Mouse (Mus musculus): ENCODE results near the gene Stoml2. TPM values are rescaled to one million over a fixed set of nuclear protein-coding genes. Genes with fewer than 3 reads are reported as not detected.
"Not testable (repeated sequence)": the region's sequence is repeated elsewhere in the genome, so short reads cannot be mapped to it uniquely, and the experiment has no call there.

The Stoml2 gene
- polyA plus RNA-seq, 1 experiment from 2014 or later = 346 TPM

DNA sequence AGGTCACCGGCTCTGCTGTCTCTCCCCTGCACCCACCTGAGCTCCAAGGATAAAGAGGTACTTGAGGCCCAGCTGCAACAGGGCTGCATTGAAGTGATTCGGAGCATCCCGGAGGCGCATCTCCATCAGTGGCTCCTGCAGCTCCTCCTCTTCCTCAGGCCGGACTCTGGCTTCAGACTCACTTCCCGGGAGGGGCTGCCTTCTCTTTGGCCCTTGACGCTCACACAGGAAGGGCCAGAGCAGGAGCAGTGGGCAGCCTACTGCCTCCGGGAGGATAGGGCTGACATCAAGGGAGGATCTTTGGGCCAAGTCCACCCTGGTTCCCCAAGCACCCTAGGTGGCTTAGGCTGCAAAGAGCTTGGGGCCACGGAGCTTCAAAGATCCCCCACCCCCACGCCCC, 12.3 kb downstream of the Stoml2 start:
- H3K4me2 ChIP-seq = no peak overlapping the region
- H3K4me1 ChIP-seq = peaks cover 3% of the 10 kb centered on the region; the same call in 1 of the 2 replicates
- H3K36me3 ChIP-seq = peaks cover 72% of the 10 kb centered on the region
- WGBS = 91% methylated on average over 10 of the region's 10 CpGs
- H3K27ac ChIP-seq = no peak overlapping the region
- H3K9me3 ChIP-seq (replicated peaks) = no peaks in the 10 kb centered on the region
- ATAC-seq (replicated peaks; ENCODE audit: low FRiP score) = no peak
- no peak overlapping the region for H3K4me3 ChIP-seq (replicated peaks)
- H3K9ac ChIP-seq = no peak overlapping the region
- H3K27me3 ChIP-seq = no peaks in the 10 kb centered on the region

DNA sequence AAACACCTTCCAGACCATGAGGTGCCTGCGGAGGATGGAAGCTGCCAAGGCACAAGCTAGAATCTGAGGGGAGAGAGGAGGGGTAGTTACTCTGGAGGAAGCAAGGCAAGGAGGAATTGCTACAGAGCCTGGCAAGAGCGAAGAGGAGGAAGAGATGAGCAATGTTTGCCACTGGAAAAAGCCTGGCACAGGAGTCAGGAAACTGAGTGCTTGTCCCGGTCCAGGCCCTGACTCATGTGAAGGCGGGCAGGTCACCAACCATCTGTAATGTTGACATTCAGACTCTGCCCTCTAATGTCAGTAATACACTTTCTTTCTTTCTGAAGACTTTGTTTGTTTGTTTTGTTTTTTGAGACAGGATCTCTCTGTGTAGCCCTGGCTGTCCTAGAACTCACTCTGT, 13.4 kb downstream of the Stoml2 start:
- Histone ChIP-seq H3K4me1 (no peaks in the 10 kb centered on the region), H3K27me3 (no peaks in the 10 kb centered on the region), H3K36me3 (peaks cover 67% of the 10 kb centered on the region), H3K4me3 (replicated peaks) (no peak overlapping the region), H3K27ac (no peak overlapping the region), H3K9ac (no peak overlapping the region), H3K9me3 (replicated peaks) (no peaks in the 10 kb centered on the region), H3K4me2 (no peak overlapping the region)
- 93% methylated on average over 4 of the region's 4 CpGs for WGBS
- no peak for ATAC-seq (replicated peaks; ENCODE audit: low FRiP score)

DNA sequence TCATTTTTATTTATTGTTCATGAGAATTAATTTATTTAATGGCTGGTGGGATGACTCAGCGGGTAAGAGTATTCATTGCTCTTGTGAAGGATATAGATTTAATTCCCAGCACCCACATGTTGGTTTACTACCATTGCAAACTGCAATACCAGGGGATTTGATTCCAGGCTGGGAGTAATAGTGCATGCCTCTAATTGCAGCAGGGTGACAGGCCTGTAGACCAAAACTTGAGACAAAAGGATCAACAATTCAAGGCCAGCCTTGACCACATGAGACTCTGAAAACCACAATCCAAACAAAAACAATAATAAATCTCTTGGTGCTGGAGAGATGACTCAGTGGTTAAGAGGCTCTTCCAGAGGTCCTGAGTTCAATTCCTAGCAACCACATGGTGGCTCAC, 19.4 kb downstream of the Stoml2 start:
- 93% methylated on average over 1 of the region's 1 CpGs for WGBS
- H3K27ac ChIP-seq = no peak overlapping the region
- no peaks in the 10 kb centered on the region for H3K9me3 ChIP-seq (replicated peaks)
- peaks cover 15% of the 10 kb centered on the region for H3K4me1 ChIP-seq
- H3K36me3 ChIP-seq = peaks cover 7% of the 10 kb centered on the region
- H3K4me3 ChIP-seq (replicated peaks) = no peak overlapping the region
- H3K9ac ChIP-seq = no peak overlapping the region
- H3K4me2 ChIP-seq = no peak overlapping the region
- no peak for ATAC-seq (replicated peaks; ENCODE audit: low FRiP score)
- no peaks in the 10 kb centered on the region for H3K27me3 ChIP-seq

DNA sequence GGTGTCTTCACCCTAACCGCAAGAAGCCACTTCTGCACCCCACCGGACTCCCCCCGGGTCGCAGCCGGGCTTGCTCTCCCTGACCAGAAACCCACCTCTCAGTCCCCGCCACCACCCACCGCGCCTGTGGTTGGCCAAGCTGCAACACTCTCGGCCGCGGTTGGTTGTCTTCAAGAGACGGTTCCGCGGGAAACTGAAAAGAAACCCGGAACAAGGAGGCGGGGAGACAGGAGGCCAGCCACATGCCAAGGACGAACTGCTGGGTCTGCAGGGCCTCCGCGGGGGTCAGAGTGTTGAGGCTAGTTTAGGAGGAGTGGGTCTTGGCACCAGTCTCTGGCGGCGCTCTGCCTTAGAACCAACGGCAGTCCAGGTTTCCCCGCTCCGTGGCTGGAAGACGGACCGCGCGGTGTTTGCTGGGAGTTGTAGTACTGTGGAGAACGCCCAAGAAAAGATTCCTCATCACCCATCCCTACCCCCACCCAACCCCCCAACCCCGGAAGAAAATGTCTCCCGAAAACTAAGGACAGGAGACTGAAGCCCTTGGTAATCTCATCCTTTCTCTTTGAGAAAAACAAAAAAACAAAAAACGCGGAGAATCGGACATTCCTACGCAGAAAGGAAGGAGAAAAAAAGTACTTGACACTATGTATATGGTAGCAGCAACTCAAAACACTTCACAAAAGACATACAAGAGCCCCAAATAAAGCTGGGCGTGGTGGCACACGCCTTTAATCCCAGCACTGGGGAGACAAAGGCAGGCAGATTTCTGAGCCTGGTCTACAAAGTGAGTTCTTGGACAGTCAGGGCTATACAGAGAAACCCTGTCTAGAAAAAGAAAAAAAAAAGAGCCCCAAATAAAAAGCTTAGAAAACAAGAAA, 21.1 kb downstream of the Stoml2 start, which contains the start of gene Fancg:
Gene Fancg, minus strand, starts transcription at position 346 of the 878 bp plus-strand sequence.
- peak; percentile 91 for ATAC-seq (replicated peaks; ENCODE audit: low FRiP score)
- Histone ChIP-seq H3K4me3 (replicated peaks) (peak within 1 kb of the TSS; percentile 93), H3K9ac (peak within 1 kb of the TSS; percentile 61), H3K27ac (peak within 1 kb of the TSS; percentile 82), H3K36me3 (peaks cover 10% of the 10 kb centered on the region; the same call in 1 of the 2 replicates), H3K4me2 (peak within 1 kb of the TSS; percentile 74), H3K27me3 (no peaks in the 10 kb centered on the region), H3K9me3 (replicated peaks) (no peaks in the 10 kb centered on the region), H3K4me1 (peaks cover 15% of the 10 kb centered on the region)
- WGBS = 2% methylated on average over 37 of the region's 37 CpGs

DNA sequence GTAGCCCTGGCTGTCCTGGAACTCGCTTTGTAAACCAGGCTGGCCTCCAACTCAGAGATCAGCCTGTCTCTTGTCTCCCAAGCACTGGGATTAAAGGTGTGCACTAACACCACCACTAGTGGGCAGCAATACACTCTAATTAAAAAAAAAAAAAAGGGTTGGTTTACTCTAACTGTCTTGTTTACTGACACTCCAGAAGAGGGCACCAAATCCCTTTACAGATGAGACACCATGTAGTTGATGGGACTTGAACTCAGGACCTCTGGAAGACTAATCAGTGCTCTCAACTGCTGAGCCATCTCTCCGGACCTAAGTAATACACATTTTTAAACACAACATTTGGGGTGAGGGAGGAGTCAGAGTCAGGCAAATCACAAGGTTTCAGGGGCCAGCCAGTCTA, 25.7 kb downstream of the Stoml2 start:
- no peak overlapping the region for H3K4me3 ChIP-seq (replicated peaks)

DNA sequence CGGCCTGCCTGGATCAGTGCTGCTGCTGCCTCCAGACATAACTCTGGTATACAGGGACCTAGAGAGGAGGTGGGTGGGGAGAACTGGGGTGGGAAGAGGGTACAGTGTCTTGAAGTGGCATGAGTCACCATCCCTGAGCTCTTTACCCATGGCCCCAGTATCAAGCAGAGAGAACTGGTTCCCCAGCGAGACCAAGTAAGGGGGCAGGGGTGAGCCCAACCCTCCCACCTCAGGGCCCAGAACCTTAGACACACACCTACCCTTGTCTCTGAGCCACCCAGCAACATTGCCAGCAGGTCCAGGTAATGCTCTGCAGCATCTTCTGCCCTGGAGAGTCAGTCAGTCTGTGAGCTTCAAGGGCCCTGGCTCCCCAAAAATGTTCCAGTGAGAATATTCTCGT, 26.6 kb downstream of the Stoml2 start:
- peaks cover 18% of the 10 kb centered on the region; the same call in 1 of the 2 replicates for H3K36me3 ChIP-seq
- WGBS = 88% methylated on average over 3 of the region's 3 CpGs

More for the DNA sequence above, 25.7 kb downstream of the Stoml2 start:
- no peaks in the 10 kb centered on the region for H3K27me3 ChIP-seq
- H3K9ac ChIP-seq = no peak overlapping the region
- ATAC-seq (replicated peaks; ENCODE audit: low FRiP score) = no peak
- no peak overlapping the region for H3K27ac ChIP-seq
- H3K36me3 ChIP-seq = peaks cover 18% of the 10 kb centered on the region; the same call in 1 of the 2 replicates
- 66% methylated on average over 2 of the region's 2 CpGs for WGBS
- H3K4me2 ChIP-seq = no peak overlapping the region
- peaks cover 15% of the 10 kb centered on the region for H3K4me1 ChIP-seq
- H3K9me3 ChIP-seq (replicated peaks) = no peaks in the 10 kb centered on the region

DNA sequence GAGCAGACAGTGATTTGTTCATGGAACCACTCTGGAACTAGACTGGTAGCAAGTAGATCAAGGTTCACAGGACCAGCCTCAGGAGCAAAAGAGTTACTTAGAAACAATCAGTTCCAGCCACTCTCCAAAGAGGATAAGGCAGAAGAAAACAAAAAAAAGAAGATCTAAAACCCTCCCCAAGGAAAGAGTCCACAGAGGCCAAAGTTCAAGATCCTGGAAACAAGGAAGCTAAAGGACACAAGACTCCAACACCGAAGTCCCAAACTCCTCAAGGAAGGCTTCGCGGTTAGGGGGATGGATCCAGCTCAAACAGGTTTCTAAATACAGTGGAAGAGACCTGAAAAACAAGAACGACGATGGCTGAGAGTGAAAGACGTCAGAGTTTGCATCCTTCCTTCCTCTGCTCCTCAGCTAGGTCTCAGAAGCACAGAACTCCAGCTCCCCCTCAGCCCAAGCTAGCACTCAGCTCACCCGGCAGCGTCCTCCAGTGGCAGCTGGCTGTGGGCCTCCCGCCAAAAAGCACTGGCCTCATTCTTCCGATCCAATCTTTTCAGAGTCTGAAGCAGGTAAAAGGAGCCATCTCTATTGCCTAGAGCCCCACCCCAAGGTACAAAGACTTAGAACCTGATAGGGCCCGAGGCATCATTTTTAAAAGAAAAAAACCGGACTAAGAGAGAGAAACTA, 28.6 kb downstream of the Stoml2 start:
- 79% methylated on average over 12 of the region's 12 CpGs for WGBS
- ATAC-seq (replicated peaks; ENCODE audit: low FRiP score) = no peak

More for the DNA sequence above, 26.6 kb downstream of the Stoml2 start:
- ATAC-seq (replicated peaks; ENCODE audit: low FRiP score) = no peak
- Histone ChIP-seq H3K4me1 (peaks cover 13% of the 10 kb centered on the region), H3K9ac (no peak overlapping the region), H3K27ac (no peak overlapping the region), H3K4me3 (replicated peaks) (no peak overlapping the region), H3K27me3 (no peaks in the 10 kb centered on the region), H3K9me3 (replicated peaks) (no peaks in the 10 kb centered on the region), H3K4me2 (no peak overlapping the region)

DNA sequence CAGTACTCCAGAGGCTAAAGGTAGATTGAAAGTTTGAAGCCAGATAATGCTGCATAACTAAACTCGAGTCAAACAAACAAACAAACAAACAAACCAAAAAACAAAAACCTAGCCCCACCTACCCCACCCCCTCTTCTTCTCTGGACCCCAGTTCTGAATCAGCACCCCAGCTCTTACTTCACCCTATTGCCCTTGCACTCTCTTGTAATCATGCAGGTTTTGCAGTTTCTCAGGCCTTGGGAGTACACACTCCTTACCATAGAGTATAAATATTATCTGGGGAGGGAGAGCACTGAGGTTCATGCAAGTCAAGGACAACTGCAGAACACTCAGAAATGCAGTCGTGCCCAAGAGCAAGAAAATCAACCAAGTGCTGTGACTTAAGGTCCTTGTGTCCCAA, 30.2 kb downstream of the Stoml2 start:
- Histone ChIP-seq H3K4me2 (no peak overlapping the region), H3K9me3 (replicated peaks) (no peaks in the 10 kb centered on the region), H3K27ac (peak overlapping the region; percentile 92), H3K36me3 (peaks cover 14% of the 10 kb centered on the region), H3K4me3 (replicated peaks) (no peak overlapping the region), H3K9ac (no peak overlapping the region), H3K27me3 (no peaks in the 10 kb centered on the region), H3K4me1 (peaks cover 22% of the 10 kb centered on the region)
- 86% methylated on average over 2 of the region's 2 CpGs for WGBS
- ATAC-seq (replicated peaks; ENCODE audit: low FRiP score) = no peak

More for the DNA sequence above, 28.6 kb downstream of the Stoml2 start:
- Histone ChIP-seq H3K4me3 (replicated peaks) (no peak overlapping the region), H3K4me1 (peaks cover 12% of the 10 kb centered on the region), H3K4me2 (no peak overlapping the region), H3K27ac (no peak overlapping the region), H3K9me3 (replicated peaks) (no peaks in the 10 kb centered on the region), H3K9ac (no peak overlapping the region), H3K27me3 (no peaks in the 10 kb centered on the region), H3K36me3 (peaks cover 18% of the 10 kb centered on the region; the same call in 1 of the 2 replicates)

DNA sequence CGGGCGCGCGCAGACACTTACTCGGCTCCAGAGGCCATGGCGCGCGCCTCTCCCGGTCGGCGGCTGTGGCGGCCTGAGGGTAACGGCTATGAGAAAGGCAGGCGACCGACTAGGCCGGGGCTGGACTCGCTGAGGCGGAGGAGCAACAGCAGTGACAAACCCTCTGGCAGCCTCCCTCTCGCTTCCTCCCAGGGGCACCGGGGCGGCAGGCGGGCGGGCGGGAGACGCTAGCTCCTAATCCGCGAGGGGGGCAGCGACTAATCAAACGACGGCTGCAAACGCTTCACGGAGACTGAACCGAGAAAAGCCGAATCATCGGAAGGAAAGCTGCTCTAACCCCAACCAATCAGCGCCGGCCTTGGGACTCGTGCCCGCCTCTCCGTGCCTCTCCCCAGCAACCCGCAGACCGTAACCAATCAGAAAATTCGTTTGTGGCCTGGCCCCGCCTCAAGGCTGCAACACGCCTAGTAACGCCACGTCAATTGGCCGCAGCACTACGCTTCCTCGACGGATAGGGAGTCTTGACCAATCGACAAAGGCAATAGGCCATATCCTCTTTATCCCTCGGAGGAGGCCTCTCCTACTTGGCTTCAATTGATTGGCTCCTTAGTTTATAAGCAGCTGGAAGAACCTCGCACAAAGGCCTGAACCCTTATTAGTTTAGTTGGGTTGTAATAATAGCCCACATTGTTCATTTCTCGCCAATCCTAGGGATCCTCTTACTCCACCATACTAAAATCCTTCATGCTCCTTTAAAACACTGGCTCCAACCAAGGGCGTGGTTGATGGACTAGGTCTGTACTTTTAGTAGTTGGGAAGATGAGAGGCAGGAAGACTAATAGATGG, 31.1 kb downstream of the Stoml2 start, which contains the start of gene Vcp:
Gene Vcp, minus strand, starts transcription at position 367 of the 846 bp plus-strand sequence.
- under 1% methylated on average over 56 of the region's 56 CpGs for WGBS
- H3K27me3 ChIP-seq; H3K9me3 ChIP-seq (replicated peaks): not testable (repeated sequence)
- Histone ChIP-seq H3K9ac (peak within 1 kb of the TSS; percentile 98), H3K4me2 (peak within 1 kb of the TSS; percentile 74), H3K4me3 (replicated peaks) (peak within 1 kb of the TSS; percentile 74), H3K4me1 (peaks cover 22% of the 10 kb centered on the region), H3K27ac (peak within 1 kb of the TSS; percentile 100), H3K36me3 (peaks cover 18% of the 10 kb centered on the region)
- peak; percentile 98 for ATAC-seq (replicated peaks; ENCODE audit: low FRiP score)

DNA sequence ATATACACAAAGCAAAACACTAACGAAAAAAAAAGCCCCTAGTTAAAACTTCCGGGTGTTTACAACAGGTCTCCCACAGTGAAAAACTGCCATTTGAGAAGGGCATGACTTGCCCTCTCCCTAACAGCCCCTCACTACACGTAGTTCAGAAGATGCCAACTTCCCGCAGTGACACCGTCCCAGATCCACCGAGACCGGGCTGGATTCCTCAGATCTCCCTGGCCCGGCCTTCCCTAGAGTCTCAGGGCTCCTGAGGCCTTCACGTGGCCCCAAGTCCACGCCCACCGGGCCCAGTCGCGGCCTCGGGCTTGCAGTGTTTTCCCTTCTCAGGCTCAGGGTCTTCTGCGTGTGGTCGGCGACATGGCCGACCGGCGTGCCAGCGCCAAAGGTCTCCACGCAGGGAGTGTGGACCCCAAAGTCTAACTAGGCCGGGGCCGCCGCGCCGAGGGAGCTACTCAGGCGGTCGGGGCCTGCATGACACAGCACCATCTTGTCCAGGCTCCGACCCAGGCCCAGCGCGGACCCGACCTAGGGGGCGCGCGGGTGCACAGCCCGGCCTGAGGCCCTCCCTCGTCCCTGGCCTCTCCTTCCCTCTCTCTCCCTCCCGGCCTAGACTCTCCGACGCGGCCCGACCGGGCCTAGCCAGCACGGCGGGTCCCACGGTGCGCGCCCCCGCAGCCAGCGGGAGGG, 31.9 kb downstream of the Stoml2 start:
- peak; percentile 87 for ATAC-seq (replicated peaks; ENCODE audit: low FRiP score)
- H3K4me3 ChIP-seq (replicated peaks) = peak overlapping the region; percentile 74
- no peaks in the 10 kb centered on the region for H3K27me3 ChIP-seq
- peaks cover 18% of the 10 kb centered on the region for H3K36me3 ChIP-seq
- peak overlapping the region; percentile 98 for H3K9ac ChIP-seq
- peaks cover 22% of the 10 kb centered on the region for H3K4me1 ChIP-seq
- peak overlapping the region; percentile 100 for H3K27ac ChIP-seq
- H3K4me2 ChIP-seq = peak overlapping the region; percentile 74
- WGBS = under 1% methylated on average over 51 of the region's 51 CpGs
- no peaks in the 10 kb centered on the region for H3K9me3 ChIP-seq (replicated peaks)

DNA sequence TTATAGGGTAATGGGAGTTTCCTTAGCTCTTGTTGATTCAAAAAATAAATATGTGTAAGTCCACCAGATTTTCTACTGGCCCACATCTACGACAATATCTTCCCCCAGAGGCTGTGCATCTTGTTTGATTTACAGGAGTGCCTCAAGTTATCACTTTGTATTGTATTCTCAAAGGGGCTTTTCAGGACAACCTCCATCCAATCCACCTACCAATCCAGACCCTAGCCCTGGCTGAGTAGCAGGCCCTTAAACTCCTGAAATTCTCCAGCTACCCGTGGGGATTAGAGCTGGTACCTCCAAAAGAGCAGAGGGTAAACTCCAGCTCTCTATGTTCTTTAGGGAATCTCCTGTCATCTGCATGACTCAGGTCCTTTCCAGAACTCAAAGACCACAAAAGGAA, 33.5 kb downstream of the Stoml2 start:
- H3K4me3 ChIP-seq (replicated peaks) = peak overlapping the region; percentile 74
- peaks cover 22% of the 10 kb centered on the region for H3K4me1 ChIP-seq
- H3K4me2 ChIP-seq = peak overlapping the region; percentile 74
- H3K9me3 ChIP-seq (replicated peaks) = no peaks in the 10 kb centered on the region
- ATAC-seq (replicated peaks; ENCODE audit: low FRiP score) = no peak
- H3K27me3 ChIP-seq = no peaks in the 10 kb centered on the region
- H3K36me3 ChIP-seq = peaks cover 34% of the 10 kb centered on the region
- H3K9ac ChIP-seq = peak overlapping the region; percentile 98; the same call in 1 of the 2 replicates
- WGBS = 44% methylated on average over 2 of the region's 2 CpGs
- no peak overlapping the region for H3K27ac ChIP-seq
